Mouse (Mus musculus): ENCODE measurements around the gene H60b. TPM values are rescaled to one million over a fixed set of nuclear protein-coding genes. Genes with fewer than 3 reads are reported as not detected.
"Not testable (repeated sequence)": the region's sequence is repeated elsewhere in the genome, so short reads cannot be mapped to it uniquely, and the experiment has no call there.

H60b gene
- total RNA-seq, 2 experiments from 2014 or later = not detected

DNA sequence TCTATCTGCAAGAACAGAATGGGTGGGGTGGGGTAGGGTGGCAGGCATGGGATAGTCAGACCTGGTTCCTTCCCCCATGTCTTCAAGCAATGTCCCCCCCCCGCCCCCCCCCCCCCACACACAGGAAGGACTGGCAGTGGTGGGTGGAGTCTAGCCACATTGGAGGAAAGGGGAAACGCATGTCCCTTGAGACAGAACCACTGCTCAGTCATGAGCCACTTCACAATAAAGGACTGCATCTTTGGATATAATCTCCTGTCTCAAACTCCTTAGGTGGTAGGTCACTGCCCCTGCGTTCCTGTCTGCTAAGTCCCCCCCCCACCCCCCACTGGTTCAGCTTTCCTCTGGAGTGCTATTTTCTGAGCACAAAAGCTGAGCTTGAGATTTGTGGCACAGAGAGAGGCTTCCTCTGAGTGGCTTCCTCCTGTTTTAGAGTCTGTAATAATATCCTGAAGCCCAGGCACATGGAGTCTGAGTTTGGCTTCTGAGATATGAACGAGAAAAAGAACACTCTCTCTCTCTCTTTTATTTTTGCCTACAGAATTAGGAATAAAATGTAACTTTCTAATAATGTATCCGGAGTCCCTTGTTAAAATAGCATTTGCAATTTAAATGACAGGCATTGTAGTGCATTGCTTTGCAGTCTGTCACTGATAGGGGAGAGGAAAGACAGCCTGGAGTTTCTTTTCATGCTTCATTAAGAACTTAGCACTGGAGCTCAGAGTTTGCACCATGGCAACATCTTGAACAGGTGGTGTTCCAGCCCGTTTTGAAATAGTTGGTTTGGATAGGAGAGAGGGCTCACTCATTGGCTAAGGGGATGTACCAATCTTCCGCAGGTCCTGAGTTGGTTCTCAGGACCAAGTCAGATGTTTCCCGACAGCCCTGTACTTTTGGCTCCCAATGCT lies 112.7 kb downstream of the H60b start:
- not testable (repeated sequence) for ATAC-seq (replicated peaks; ENCODE audit: poor library complexity, severe bottlenecking)

GRCm38 (mm10) chr10:22272914-22273683 lies 114.7 kb downstream of the H60b start:
- peak; percentile 79 for ATAC-seq (replicated peaks; ENCODE audit: poor library complexity, severe bottlenecking)

DNA sequence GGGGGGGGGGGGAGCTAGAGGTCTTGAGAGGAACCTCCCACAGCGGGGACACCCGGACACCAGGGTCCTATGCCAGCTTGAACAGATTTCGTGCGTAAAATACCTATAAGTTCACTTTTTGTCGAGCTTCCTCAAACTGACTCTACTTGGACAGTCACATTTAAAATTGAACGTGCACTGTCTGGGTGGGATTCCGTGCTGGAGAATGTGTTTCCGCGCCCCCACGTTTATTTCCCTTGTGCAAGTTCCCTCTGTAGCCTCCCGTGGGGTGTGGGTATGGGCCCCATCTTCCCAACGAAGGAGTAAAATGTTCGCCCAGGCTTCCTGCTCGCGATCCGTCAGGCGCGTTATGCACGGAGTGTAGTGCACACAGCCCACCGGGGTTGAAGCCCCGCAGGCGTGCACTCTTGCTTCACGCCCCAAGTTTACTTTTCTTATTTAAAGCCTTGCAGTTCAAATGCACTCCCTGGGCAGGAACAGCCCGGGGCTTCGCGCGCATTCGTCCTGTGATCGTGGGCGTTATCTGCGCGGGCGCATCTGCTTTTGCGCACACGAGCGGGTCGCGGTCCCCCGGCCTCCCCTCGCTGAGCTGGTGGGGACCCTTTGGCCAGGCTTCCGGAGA lies 115.4 kb downstream of the H60b start:
- ATAC-seq (replicated peaks; ENCODE audit: poor library complexity, severe bottlenecking) = peak; percentile 24; the same call in 1 of the 2 replicates

DNA sequence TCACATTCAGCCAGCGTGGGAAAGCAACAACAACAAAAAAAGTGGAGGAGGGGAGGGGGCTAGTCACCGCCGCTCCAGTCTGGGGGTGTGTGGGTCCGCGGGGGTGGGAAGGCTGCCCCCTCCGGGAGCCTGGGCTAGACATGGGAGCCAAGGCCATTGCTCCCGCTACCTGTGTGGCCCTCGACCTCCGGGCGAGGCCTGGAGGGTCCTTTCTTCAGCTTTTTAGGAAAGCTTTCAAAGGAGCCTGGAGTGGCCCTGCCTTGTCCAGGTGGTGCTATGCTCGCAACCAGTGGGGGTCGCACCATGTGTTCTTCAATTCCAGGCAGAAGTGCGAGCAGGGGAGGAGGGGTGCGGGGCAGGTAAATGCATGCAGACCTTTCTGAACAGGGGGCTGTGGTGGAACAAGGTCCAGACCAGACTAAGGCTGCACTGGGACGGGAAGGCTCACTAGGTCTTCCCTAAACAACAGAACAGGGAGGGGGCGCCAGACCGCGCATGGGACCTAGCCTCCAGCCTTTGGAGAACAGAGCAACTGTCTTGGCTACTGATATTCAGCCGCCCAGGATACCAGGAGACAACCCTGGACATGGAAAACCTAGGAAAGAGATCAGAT lies 116.2 kb downstream of the H60b start:
- ATAC-seq (replicated peaks; ENCODE audit: poor library complexity, severe bottlenecking) = no peak

DNA sequence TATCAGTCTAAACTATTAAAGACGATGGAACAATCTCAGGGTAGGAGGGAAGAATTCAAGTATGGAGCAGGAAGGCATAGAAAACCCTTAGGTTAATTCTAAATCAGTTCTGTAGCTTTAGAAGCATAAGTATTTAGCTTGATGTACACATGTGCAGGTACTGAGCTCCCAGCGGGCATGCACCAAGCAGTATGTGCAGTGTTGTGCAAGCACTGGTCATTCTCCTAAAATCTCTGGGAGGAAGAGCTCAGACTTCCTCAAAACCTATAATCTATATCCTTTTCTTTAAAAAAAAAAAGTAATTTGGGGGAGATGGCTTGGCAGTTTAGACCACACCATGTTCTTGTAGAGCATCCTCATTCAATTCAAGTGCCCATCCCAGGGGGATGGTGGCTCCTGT lies 120.1 kb downstream of the H60b start:
- peak; percentile 68 for ATAC-seq (replicated peaks; ENCODE audit: poor library complexity, severe bottlenecking)

DNA sequence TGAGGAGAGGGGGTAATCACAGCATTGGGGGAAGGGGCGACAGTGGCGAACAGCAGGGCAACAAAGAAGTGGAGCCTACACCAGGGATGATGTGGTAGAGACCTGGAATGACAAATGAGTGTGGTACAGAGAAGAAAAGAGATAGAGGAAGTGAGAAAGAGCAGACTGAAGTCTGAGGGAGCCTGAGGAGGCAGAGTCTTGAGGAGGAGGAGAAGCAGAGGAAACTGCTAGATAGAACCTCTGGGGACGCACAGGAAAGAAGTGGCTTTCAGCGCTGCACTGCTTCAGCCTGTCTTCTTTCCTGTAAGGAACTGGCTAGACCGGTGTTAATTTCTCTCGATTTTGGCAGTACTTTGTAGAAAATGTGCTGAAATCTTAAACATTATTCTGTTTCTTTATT lies 124.4 kb downstream of the H60b start:
- ATAC-seq (replicated peaks; ENCODE audit: poor library complexity, severe bottlenecking) = peak; percentile 95

DNA sequence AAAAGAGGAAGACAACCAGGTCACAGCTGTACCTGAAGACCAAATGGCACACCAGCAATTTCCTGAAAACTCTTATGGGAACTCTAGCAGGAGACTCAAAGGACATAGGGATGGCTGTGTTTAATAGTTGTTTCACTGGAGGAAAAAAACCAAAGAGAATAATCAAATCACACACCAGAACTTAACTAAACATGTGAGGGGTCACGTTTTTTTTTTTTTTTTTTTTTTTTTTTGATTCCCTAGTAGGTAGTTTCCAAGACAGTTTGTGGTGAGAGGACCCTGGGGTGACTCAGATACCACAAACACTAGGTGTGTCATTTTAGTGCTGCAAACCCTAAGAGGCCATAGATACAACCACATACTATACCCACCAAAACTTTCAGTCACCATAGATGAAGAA lies 137.3 kb downstream of the H60b start:
- no peak for ATAC-seq (replicated peaks; ENCODE audit: poor library complexity, severe bottlenecking)

- no peak for ATAC-seq (replicated peaks; ENCODE audit: poor library complexity, severe bottlenecking)
Observed at GRCm38 (mm10) chr10:22297033-22297762, 138.8 kb downstream of the H60b start.

GRCm38 (mm10) chr10:22297766-22298461 lies 139.5 kb downstream of the H60b start:
- no peak for ATAC-seq (replicated peaks; ENCODE audit: poor library complexity, severe bottlenecking)

- peak; percentile 55 for ATAC-seq (replicated peaks; ENCODE audit: poor library complexity, severe bottlenecking)
Observed at GRCm38 (mm10) chr10:22299324-22299723, 140.9 kb downstream of the H60b start.

DNA sequence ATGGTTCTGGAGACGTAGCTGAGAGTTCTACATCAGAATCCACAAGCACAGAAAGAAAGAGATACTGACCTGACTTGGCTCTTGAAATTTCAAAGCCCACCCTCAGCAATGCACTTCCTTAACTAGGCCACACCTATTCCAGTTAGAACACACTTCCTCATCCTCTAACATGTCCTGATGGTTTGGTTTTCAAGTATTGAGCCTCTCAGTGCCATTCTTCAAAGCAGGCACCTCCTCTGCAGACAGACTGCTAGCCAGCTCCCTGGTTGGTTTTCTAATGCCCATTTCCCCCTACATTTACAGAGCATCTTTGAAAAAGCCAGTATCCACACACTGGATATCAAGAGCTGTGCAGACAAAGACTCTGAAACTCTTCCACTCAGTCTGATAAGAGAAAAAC lies 143.3 kb downstream of the H60b start:
- peak; percentile 61 for ATAC-seq (replicated peaks; ENCODE audit: poor library complexity, severe bottlenecking)

- peak; percentile 64 for ATAC-seq (replicated peaks; ENCODE audit: poor library complexity, severe bottlenecking)
Observed at GRCm38 (mm10) chr10:22302344-22303057, 144.1 kb downstream of the H60b start.

GRCm38 (mm10) chr10:22303736-22304135 lies 145.3 kb downstream of the H60b start:
- ATAC-seq (replicated peaks; ENCODE audit: poor library complexity, severe bottlenecking) = no peak

DNA sequence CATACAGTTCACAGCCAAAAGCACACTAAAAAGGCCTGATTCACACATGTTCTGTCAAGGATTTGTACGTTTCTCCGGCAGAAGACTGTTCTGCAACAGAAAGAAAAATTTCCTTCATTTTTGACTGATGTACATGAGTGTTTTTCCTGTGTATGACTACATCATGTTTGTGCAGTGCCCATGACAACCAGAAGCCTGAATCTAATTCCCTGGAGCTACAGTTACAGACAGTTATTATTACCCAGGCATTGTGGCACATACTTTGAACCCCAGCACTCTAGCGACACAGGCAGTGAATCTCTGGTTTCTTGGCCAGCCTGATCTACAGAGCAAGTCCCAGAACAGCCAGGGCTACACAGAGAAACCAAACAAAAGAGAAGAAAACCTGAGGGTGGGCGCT lies 147.4 kb downstream of the H60b start:
- ATAC-seq (replicated peaks; ENCODE audit: poor library complexity, severe bottlenecking) = no peak

- ATAC-seq (replicated peaks; ENCODE audit: poor library complexity, severe bottlenecking) = peak; percentile 86
Observed at GRCm38 (mm10) chr10:22306452-22306851, 148.1 kb downstream of the H60b start.

- ATAC-seq (replicated peaks; ENCODE audit: poor library complexity, severe bottlenecking) = 0 out of 2 replicates have a peak, but pooled peaks have one; percentile 14
Observed at GRCm38 (mm10) chr10:22308221-22308620, 149.8 kb downstream of the H60b start.

DNA sequence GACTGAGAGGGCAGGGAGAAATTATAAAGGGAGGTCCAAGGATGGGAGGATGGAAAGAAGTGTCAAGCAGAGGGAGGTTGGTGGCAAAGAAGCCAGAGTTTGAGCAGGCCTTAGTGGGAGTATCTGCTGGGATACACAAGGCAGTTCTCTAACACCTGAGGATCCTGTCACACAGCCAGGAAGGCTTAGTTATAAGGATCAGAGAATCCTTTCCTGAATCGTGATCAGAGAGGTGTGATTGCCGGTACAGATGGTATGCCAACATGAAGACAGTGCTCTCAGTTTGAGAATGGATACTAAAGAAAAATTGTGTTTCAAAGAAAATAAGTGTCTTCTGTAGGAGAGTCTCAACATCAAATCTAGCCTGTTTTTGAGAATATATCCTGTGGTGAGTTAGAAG lies 164.5 kb downstream of the H60b start:
- no peak for ATAC-seq (replicated peaks; ENCODE audit: poor library complexity, severe bottlenecking)
